Mouse (Mus musculus) heart, adult 8-10 months (tissue): Measurements from ENCODE around the gene Dnajb7. TPM values are rescaled to one million over a fixed set of nuclear protein-coding genes. Genes with fewer than 3 reads are reported as not detected.
"Not testable (repeated sequence)": the region's sequence is repeated elsewhere in the genome, so short reads cannot be mapped to it uniquely, and the experiment has no call there.

Experiments used
- DNase-seq: peaks from one replicate; pipeline ENCODE4 v3.0.0; 2022; ENCODE audit warnings: low spot score
- total RNA-seq, 4 experiments: library from RNA; stranded (reverse); gene quantifications; 2 replicates each; pipeline ENCODE4 v1.2.4; 2022

Gene Dnajb7
- total RNA-seq = not detected

DNA sequence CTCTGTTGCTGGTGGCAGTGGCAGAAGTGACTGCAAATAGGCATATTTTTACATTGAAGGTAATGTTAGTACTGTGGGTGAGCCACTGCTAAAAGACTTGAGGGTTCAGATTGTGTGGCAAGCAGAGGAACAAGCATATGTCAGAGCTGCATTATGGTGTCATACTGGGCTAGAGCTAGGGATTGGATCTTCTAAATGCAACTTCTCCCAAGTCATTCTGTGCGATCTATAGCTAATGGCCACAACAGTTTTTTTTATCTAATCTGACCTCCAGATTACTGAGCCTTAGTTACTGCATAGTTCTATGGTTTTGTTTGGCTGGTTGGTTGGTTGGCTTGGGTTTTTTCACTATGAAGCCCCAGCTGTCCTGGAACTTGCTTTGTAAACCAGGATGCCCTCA lies at the start of gene Dnajb7:
TSS of gene Dnajb7 (minus strand) at position 101 of the 400 bp plus-strand sequence.
- DNase-seq = no peak

DNA sequence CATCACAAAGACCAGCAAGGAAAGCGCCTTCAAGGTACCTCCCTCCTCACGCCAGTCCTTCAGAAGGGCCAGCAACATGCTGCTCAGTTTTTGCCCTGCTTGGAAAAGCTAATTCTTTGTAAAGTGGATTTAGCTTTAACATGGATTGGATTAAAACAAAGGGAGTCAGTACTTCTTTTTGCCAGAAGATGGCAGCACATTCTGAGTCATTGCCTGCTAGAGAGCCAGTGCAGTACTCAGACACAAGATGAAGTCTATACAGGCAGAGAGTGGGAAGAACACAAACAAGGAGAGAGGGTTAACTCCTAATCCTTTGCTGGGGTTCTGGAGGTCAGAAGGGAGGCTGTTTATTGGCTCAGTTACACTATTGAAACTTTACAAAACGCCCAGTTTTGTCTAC lies 40.4 kb upstream of the Dnajb7 start:
- peak; percentile 82 for DNase-seq

DNA sequence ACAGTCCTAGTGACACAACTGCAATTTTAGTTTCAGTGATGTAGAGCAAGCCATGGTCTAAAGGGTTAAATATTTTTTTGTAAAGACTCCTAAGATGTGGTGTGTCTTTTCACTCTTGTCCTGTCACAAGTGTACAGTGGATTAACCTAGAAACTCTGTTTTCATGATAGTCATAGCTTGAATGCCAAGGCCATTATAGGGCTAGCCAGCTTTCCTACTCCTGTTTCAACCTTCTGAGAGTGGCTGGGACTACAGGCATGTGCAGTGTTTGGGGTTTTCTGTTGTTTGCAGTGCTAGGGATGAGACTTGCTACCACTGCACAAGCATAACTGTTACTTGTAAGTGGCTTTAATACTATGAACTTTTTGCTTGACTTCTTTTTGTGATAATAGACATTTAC lies 31.1 kb upstream of the Dnajb7 start:
- no peak for DNase-seq

DNA sequence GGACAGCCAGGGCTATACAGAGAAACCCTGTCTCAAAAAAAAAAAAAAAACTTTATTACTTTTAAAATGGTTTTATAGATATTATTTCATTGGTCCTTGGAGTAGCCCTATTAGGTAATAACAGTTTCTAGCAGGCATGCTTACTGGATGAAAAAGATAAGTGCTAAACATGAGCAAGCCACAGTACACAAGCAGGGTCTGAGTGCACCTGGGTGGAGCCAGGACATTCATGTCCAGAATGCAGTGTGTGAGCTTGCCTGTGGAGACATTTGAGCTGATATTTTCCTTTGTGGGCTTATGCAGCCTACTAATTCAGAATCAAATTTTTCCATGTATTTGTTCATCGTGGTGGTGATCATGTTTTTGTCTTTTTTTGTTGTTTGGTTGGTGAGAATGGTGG lies 30.2 kb upstream of the Dnajb7 start:
- no peak for DNase-seq

DNA sequence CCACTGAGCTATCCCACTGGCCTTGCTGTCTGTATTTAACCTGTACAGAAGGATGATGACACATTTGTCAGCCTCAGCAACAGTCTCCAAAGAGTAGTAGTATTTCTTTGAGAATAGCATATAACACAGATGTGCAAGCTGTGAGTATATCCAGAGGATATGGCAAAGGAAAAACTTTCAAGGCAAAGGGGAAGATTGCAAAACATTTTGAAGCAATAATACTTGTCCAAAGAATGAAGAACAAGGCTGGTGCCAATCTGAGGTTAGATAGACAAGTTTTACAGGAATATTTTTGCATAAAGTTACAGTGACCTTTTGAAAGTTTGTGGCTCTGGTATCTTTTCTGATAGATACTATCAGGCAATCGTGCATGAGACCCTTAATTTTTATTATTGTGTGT lies 23.1 kb upstream of the Dnajb7 start:
- no peak for DNase-seq

DNA sequence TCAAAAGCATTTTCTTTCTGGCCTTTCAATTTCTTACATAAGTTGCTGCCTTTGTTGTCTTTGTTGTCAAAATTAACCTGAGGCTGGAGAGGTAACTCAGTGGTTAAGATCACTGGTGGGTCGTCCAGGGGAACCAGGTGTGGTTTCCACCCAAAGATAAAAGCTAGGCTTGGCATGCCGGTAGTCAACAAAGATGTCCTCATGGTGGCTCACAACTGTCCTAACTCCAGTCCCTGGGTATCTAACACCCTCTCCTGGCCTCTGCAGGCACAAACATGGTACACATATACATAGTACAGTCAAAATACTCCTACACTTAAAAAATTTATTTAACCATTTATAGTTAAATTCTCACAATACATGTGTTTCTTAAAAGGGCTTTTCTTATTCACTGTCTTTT lies 19.8 kb upstream of the Dnajb7 start:
- no peak for DNase-seq

DNA sequence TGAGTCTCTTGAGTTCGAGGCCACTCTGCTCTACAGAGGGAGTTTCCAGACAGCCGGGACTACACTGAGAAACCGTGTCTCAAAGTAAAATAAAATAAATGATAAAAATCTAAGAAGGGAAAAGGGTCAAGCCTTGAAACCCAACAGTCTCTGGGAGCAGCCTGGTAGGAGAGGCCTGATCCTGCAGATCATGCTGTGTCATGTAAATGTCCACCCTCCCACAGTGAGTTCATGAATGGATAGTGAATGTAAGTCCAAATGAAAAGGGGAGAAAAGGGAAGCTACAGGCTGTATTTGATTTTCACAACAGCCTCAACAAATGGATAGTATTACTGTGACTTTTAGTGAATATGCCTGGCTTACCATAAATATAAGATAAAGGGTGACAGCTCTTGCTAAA lies 17.2 kb upstream of the Dnajb7 start:
- DNase-seq = no peak

DNA sequence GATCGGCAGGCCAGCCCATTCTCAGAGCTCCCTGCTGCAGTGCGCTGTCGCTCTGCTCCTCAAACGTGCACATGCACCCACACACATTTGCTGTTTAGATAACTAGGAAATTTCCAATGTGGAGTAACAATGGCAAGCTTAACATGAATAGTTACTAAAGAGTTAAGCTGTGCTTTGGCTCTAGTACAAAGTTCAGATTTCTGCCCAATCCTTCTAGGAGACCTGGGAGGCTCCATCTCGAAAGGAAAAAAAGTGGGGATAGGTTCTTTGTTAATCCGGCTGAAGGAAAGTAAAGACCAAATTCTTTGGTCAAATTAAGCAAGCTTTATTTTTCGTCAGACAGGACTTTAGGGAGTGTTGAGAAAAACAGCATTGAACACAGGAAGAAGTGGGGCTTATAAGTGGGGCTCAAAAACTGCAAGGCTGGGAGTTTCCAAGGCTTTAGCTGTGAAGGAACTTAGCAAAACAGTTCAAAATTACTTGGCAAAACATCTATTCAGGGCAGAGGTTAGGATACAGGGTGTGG lies 14.1 kb upstream of the Dnajb7 start:
- no peak for DNase-seq

DNA sequence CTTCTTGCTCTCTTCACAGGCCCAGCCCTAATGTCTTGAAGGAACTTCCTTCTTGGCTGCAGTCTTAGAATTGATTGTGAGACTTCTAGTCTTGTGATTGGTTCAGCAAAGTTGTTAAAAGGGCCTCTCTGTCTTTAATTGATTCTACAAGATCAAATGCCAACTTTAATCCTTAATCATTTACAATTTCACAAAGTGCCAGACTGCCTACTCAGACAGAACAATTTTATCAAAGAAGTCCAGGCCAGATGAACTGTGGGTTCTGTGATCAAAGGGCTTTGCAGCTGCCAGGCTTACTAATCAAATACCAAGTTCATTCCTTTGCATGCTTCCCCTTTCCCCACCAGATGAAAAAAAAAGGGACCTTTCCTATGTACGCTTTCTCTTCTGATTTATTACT lies 13.4 kb upstream of the Dnajb7 start:
- DNase-seq = no peak

DNA sequence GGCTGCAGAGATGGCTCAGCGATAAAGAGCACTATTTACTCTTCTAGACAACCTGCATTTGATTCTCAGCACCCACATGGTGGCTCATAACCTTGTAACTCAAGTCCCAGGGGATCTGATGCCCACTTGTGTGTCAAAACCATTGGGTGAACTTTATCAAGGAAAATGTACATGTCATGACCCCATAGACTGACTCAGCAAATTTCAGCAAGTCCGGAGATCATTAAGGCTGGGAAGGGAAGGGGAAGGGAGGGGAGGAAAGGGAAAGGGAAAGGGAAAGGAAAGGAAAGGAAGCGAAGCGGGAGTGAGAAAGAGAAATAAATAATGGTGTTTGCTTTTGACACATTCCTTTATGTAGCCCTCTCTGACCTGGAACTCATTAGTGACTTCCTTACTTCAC lies 10.0 kb upstream of the Dnajb7 start:
- no peak for DNase-seq

DNA sequence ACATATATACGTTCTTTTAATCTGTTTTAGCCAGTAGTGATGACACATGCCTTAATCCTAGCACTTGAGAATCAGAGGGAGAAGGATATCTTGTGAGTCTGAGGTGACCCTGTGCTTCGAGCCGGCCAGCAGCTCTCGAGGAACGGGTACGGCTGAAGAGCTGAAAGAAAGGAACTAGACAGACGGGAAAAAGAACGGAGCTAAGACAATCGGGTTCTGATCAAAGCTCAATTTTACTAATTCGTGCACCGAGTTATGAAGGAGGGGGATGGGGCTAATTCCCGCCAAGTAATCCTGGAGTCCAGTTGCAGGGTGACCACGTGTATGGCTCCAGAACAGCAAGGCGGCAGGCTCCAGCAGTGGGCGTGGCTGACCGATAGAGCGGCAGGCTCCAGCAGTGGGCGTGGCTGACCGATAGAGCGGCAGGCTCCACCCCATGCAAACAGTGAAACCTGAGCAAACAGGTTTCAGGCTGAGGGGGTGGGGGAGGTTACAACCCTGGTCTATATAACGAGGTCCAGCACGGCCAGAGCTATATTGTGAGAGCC lies 8.7 kb upstream of the Dnajb7 start:
- DNase-seq = not testable (repeated sequence)

DNA sequence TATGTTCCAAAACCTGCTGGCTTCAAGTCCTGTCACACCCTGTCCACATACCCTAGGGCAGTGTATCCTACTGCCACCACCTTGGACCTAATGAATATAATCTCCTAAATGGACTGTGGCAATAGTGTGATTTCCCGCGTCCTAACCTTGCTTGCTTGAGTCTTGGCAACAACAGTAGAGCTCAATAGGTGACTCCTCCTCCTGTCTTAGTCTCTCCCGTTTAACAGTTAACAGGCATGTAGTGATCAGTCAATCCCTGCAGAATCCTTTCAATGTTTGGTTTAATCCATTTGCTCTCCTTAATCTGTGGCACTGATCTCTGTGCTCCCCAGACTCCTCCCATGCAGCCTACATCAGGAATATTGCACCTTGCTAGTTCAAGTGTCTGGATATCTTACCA lies 3.1 kb downstream of the Dnajb7 start:
- no peak for DNase-seq

DNA sequence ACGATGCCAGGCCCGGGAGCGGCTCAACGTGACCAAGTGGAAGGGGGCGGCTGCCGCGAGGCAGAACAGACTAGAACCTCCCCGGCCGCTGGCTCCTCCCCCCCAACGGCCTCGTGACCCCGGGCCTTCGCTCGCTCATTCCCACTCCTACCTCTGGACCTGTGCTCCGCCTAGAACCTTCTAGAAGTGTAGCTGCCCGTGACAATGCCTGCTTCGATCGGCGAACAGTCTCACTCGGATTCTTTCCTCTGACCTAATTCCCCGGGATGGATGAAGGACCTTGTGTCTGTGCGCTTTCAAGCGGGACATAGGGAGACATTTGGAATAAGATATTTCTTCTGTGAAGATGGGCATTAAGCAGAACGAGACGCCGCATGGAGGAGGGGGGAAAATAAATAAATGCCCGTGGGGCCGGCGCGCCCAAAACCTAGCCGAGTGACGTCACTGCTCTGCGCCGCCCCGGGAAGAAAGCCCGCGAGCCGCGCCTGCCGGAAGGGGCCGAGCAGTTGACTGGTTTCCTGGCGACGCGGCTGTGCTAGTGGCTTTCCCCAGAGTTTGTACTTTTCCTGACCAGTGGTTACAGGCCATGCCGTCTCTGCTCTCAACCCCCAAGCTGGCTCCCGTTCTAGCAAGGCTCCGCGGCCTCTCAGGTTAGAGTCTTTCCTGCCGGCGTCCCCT lies 8.3 kb downstream of the Dnajb7 start, which contains the start of the genes St13 and Xpnpep3:
TSS of gene St13 (minus strand) at position 440 of the 678 bp plus-strand sequence.
TSS of gene Xpnpep3 (plus strand) at position 501 of the 678 bp plus-strand sequence.
- DNase-seq = peak; percentile 98

DNA sequence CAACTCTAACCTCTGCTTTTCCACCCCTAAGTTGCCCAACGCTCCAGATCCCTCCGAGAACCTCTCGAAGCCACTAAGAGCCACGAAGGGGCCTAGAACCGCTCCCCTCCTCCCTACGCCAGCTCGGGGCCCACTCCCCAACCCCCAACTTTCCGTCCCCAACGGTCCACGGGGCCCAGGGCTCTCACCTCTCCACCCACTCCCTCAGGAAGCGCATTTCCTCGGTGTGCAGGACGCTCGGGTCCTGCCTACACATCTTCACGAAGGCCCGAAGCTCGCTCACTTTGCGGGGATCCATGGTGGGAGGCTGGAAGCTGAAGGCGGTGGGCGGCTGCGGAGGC lies 8.8 kb downstream of the Dnajb7 start:
- DNase-seq = no peak

DNA sequence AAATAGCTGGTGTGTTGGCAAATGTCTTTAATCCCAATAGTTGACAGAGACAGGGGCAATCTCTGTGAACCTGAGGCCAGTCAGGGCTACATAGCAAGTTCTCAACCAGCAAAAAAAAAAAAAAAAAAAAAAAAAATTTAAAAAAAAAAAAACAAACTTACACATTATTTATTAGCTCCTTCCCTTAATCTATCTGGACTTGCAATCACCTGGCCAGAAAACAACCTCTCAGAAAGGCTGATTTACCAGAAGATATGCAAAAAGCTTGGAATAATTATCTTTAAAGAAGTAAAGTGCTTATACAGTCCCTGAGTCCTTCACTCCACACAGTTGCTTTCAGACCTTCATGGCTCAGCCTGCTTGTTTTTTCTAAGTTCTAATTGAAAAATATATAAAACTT lies 9.9 kb downstream of the Dnajb7 start:
- no peak for DNase-seq

DNA sequence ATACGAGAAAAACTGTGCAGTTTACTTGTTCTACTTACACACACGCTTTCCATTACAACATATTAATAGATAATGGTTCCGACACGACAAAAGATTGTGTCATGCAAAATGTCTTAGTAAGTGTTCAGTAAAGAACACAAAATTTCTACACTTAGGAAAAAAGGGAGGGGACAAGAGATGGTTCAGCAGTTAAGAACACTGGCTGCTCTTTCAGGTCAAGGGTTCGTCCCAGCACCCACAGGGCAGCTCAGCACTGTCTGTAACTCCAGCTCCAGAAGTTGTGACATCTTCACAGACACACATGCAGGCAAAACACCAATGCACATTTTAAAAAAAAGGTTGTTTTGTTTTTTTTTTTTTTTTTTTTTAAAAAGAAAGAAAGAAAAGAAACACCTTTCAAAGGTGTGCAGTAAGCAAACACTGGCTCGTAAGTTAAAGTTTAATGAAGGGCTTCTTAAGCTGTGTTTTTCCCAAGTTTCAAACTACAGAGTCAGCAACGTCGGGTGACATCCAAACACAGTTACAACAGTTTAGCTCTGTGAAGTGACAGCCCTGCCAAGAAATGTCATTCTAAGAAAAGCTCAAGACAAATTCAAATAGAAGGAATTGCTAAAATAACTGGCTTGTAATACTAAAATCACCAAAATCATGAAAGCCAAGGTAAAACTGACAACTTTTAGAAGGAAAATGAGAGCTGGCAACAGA lies 13.7 kb downstream of the Dnajb7 start:
- DNase-seq = no peak

DNA sequence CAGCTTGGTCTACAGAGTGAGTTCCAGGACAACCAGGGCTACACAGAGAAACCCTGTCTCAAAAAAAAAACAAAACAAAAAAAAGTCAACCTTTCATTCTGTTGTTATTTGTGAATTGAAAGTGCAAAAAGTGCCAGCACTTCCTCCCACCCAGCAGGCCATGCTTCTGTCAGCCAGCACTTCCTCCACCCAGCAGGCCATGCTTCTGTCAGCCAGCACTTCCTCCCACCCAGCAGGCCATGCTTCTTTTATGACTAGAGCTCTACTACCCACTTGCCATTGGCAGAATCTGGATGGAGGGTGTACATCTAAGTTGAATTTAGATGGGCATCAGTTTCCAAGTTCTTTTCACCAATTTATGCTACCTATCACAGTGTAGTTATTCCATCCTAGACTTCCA lies 15.1 kb downstream of the Dnajb7 start:
- DNase-seq = peak; percentile 27

DNA sequence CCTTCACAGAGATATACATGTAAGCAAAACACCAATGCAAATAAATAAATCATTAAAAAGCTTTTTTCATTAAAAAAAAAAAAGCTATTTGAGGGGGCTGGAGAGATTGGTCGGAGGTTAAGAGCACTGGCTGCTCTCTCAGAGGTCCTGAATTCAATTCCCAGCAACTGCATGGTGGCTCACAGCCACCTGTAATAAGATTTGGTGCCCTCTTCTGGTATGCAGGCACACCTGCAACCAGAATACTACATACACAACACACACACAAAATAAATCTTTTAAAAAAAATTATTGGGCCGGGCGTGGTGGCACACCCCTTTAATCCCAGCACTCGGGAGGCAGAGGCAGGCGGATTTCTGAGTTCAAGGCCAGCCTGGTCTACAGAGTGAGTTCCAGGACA lies 21.8 kb downstream of the Dnajb7 start:
- DNase-seq = no peak

DNA sequence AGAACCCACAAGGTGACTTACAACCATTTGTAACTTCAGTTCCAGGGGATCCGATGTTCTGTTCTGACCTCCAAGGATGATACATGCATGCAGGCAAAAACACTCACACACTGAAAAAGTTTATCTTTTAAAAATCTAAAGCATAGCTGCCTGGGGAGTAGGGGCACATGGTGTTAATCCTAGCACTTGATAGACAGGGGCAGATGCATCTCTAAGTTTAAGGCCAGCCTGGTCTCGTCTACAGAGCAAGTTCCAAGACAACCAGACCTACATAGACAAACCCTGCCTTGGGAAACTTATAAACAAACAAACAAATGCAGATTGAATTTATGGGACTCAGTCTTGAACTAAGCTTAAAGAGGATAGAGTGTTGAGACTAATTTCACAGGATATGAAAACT lies 29.3 kb downstream of the Dnajb7 start:
- no peak for DNase-seq

DNA sequence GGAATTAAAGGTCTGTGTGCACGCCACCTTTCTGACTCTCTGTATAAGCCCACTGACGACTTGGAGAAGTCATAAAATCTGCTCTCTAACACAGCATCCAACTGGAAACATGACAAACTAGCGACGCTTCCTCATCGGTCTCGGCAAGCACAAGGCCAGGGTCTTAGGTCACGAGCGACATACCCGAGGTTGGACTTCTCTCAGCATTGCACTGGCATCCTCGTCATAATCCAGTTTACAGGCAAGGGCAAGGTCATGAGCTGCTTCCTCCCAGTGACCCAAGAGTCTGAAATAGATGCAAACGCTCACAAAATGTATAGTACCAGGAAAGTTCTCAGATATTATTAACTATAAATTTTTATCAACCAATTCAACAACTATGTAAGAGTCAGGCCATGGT lies 33.5 kb downstream of the Dnajb7 start:
- DNase-seq = no peak

DNA sequence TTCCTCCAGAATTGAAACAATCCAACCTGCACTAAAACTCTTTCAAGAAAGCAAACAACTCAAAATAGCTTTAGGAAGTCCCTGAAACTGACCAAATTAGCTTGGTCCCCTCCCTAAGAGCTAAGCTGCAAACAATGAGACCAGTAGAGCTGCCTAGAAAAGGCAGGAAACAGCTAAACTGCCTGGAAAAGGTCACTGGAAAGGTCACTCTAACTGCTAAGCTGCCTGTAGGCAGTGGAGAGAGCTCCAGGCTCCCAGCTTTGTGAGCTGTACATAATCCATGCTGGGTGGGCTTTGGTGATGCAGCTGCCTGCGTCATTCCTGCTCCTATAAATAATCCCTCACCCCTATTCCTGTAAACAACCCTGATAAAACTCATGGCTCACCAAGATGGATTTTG lies 37.7 kb downstream of the Dnajb7 start:
- no peak for DNase-seq

DNA sequence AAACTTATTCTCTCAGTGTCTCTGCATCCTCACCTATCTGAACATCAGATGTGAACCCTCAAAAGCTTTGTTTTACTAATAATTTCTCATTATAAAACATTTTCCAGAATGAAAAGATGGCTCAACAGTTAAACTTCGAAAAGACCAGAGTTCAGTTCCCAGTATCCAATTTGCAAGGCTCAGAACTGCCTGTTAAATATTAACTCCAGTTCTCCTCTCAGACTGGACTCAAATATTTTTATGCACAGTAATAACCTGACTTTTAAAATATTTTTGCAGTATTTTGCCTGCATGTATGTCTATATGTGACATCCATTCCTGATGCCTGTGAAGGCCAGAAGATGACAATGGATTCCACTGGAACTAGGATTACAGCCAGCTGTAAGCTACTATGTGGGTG lies 39.5 kb downstream of the Dnajb7 start:
- no peak for DNase-seq

DNA sequence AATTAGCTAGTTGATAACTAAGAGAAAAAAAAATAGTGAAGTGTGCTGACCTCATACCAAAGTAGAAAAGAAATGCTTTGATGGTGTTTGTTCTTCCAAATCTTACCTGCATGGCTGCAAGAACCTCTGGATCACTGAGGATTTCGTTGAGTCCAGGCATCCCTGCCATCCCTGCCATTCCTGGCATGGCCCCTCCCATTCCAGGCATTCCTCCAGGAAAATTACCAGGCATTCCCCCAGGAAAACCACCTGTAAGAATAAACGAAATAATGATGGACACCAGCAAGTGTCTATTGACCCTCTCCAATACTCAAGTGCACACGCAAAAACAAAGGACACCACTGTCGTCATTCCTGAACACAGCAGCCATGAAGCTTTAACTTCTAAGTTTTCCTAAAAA lies 41.9 kb downstream of the Dnajb7 start:
- DNase-seq = no peak
